Mouse (Mus musculus) G1E-ER4 (cell line): Measurements from ENCODE around the gene Frmd6. TPM values are rescaled to one million over a fixed set of nuclear protein-coding genes. Genes with fewer than 3 reads are reported as not detected.

Source experiments
- GATA1 ChIP-seq: IDR thresholded peaks from one replicate; pipeline ENCODE4 v1.8.0; 2012; ENCODE audit warnings: low read length, inconsistent platforms
- polyA plus RNA-seq: library from polyadenylated mRNA; stranded (reverse); fragments of >175 nt; gene quantifications from 2 replicates; pipeline ENCODE4 v1.2.3, GENCODE M21; 2012

Gene Frmd6
- polyA plus RNA-seq = 7.3 and 8.1 TPM in 2 replicates

GRCm38 (mm10) chr12:70824729-70825650 is at the start of gene Frmd6:
TSS of gene Frmd6 (plus strand) at chr12:70825514.
- no peak for TF ChIP-seq GATA1

- TF ChIP-seq GATA1 = no peak
Observed at GRCm38 (mm10) chr12:70775609-70776008, 49.7 kb upstream of the Frmd6 start.

DNA sequence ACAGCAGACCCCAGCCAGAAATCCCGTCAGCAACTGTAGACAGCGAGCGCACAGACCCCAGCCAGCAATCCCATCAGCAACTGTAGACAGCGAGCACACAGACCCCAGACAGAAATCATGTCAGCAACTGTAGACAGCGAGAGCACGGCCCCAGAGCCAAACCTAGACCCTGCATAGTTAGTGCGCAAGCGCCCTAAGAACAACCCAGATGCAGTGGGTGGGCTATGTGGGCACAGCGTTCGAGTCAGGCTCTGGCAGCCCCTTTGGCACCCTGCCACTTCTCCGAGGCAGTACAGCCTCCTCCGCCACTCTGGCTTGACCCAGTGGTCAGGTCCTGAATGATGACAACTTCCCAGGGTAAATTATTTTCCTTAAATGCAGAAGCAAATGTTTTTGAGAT is 48.6 kb upstream of the Frmd6 start:
- no peak for TF ChIP-seq GATA1

DNA sequence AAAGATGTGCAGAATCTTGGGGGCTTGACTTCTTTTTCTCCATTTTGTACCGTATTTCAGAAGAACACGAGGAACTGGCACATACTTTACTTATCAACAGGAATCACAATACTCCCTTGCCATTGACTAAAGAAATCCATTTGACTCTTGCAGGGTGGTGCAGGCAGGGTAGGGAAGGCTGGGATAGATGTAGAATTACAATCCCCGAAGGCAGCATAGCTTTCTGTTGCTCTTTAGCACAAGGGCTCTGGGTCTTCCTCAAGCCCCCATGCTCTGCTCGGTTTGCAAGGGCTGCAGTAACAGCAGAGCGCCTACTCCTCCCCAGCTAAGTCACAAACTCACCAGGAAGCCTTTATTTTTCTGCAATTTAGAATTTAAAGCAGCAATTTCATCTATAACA is 47.8 kb upstream of the Frmd6 start:
- no peak for TF ChIP-seq GATA1

DNA sequence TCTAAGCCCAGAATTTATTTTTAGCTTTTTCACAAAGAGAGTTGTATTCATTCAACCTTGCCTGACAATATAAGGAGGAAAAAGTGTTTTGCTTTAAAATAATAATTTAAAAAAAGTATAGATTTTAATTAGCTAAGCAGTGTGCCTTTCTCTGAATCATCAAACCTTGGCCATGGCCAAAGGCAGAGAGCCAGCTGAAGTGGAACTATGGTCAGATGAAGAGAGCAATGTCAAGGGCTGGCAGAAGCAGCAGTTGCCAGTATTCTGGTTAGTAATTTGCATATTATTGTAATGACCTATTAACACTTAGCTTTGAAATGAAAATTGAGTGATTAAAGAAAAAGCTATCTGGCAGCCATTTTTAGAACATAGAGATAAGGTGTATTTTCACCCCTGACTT is 47.4 kb upstream of the Frmd6 start:
- no peak for TF ChIP-seq GATA1

DNA sequence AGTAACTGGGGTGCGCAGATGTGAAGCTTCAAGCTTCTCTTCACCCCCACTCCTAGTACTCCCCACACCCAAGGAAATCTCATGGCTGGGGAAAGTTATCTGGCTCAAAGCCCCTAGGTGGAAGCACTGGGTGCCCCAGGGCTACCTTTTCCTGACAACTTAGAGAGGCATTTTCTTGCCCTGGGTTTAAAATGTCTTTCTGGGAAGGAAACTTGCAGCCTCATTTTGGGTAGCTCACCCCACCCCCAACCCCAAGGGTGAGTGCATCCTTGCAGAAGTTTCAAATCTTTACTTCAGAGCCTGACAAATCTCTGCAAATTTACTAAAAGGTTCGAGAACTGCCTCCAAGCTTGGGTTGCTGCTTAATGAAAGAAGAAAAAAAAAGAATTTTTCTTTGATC is 47.0 kb upstream of the Frmd6 start:
- TF ChIP-seq GATA1 = no peak

DNA sequence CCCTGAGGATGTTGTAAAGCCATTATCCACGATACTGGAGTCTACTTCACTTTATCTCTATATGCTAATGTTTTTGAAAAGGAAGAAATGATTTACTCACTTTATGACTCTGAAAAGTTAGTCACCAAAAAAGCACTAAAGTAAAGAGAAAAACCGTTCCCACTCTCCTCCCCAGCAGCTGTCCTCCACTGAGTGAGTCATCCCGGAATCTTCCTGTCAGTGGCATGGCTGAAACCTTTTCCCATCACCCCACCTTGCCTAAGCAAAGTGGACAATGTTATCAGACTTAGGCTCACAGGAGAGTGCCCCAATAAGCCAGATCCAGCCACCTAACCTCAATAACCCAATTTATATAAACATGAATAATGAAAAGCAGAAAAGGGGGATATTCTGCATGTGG is 46.6 kb upstream of the Frmd6 start:
- no peak for TF ChIP-seq GATA1

DNA sequence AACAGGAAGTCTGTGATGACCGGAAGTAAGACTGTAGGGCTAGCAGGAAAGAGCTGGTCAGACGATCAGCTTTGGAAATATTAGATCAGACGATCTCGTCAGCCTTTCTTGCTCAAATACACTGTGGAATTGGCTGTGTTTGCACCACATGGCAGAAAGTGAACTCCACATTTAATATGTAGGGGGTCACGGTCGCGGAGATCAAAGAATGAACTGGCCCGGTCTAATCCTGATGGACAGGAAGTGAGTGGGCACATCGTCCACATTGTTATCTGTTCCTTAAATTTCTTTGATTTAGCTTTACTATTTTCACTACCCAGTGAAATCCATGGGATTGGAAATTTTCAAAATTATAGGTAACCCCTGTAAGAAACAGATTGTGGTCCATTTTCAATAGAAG is 42.3 kb upstream of the Frmd6 start:
- no peak for TF ChIP-seq GATA1

GRCm38 (mm10) chr12:70783475-70784239 is 41.7 kb upstream of the Frmd6 start:
- no peak for TF ChIP-seq GATA1

DNA sequence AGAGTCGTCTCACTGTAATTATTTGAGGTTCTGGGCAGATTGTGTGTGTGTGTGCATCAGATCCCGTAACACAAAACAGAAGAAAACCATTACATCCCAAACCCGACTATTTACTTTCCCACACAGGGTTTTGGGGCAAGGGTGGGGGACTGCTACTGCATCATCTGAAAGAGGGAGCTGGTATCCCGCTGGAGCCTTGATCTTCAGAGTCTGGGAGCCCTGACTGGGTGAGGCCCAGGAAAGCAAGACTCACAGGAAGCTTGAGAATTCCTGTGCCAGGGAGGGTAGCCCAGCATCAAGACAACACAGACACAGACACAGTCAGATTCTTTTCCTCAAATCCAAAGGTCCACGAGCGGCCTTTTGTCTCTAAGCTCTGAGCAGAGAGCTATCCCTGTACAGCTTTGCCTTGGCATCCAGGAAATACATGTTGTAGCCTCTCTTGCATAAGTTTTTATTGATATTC is 41.0 kb upstream of the Frmd6 start:
- no peak for TF ChIP-seq GATA1

- no peak for TF ChIP-seq GATA1
Observed at GRCm38 (mm10) chr12:70789341-70789740, 36.0 kb upstream of the Frmd6 start.

GRCm38 (mm10) chr12:70793291-70793690 is 32.0 kb upstream of the Frmd6 start:
- TF ChIP-seq GATA1 = no peak

DNA sequence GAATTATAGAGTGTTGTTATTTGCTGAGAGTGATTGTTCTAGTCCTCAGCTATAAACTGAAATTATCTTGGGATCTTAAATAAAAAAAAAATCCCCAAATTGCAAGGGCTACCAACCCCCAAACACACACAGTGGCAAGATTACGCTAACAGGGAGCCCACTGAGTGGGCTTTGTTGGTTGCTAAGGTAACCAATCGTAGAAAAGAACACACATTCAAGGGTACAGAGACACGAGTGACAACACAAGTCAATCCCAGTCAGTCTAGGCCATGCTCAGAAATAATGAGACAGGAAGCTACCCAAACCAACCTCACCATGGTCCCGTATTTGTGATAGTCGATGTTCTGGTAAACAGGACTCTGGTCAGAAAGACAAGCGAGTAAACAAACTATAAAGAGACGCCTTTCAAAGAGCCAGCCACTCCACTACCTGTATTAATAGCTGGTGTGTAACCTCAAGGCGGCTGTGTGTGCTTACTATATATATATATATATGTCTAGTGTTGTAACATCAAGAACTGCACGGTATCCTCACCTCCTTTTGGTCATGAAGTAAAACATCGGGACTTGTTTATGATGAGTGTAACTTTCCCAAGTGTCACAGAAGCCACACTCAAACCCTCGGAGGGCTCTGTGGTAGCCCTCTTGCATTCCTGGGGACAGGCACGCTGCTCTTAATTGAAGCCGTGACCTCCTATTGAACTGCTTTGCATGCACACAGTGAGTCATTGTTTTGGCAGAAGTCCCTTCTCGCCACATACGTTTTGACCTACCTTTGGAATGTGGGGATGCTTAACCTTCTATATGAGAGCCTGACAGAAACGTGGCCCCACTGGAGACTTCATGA is 30.5 kb upstream of the Frmd6 start:
- TF ChIP-seq GATA1 = no peak

DNA sequence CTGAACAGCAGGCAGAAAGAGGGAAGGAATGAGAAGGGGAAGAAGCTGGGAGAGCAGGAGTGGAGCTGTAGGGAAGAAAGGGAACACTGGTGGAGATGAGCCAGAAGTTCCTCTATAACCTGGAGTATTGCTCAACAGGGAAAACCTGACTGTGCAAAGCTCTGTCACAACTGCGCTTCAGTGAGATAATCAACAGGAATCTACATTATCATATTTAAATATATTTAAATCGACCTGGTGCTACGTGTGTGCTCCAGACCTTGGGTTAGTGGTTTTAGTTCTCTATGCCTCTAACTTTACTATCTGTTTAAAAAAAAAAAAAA is 30.0 kb upstream of the Frmd6 start:
- no peak for TF ChIP-seq GATA1

GRCm38 (mm10) chr12:70798496-70798895 is 26.8 kb upstream of the Frmd6 start:
- TF ChIP-seq GATA1 = no peak
